Mouse (Mus musculus): ENCODE data around the gene Dnph1. TPM values are rescaled to one million over a fixed set of nuclear protein-coding genes. Genes with fewer than 3 reads are reported as not detected.
"Not testable (repeated sequence)": the region's sequence is repeated elsewhere in the genome, so short reads cannot be mapped to it uniquely, and the experiment has no call there.

The Dnph1 gene
- 1 to 10 TPM; 4.9 to 7.1 TPM for total RNA-seq (2021)

- DNase-seq, result peak; percentile 79
These were observed at the start of gene Dnph1 for GRCm38 (mm10) chr17:46496623-46497434. Dnph1 (plus strand) TSS chr17:46496711.

- DNase-seq, result no peak
These were observed 43.8 kb upstream of the Dnph1 start for GRCm38 (mm10) chr17:46452683-46453082.

DNA sequence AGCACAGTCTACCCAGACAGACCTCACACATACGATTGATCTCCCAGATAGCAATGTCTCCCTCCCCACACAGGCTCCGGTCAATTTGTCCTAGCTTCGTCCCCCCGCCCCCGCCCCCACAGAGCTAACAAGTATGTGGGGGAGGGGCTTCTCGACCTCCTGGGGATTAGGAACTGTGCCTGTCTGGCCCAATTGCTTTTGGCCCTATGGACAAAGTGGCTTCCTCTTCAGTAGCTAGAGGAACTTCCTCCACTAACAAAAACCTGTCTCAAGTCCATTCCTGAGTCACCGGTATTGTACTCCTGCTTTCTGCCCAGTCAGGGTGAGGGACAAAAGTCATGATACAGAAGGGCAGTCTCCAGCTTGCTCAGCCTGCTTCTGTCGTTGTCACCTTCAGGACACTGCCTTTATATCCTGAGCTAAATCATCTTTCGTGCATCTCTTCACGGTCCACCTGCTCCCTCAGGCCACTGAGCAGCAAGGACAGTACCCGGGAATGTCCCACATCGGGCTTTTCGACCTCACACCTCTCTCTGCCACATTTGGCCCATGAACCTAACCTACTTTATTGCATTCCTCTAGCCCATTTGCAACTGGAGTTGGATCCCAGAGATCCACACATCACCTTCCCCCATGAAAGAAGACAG lies 43.1 kb upstream of the Dnph1 start:
- no peak for DNase-seq

DNA sequence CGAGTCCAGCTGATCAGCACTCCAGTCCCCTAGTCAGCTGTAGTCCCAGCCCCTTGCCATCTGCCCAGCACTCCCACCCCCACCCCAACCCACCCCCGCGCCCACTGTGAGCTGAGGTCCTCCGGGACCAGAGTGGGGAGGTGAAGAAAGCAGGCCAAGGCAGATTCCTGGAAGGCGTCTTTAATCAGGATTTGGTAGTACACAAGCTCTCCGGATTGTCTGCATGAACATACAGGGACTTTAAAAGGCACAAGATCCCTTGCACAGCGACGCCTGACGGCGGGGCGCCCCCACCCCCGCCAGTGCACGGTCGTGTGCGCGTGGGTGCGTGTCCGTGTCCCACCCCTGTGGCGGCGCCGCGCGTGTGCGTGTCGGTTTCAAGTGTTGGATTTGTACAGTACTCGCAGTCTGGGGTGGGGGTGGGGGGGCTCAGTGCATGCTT lies 42.5 kb upstream of the Dnph1 start:
- no peak for DNase-seq

- DNase-seq, result no peak
These were observed 42.0 kb upstream of the Dnph1 start for GRCm38 (mm10) chr17:46454539-46454938.

GRCm38 (mm10) chr17:46455110-46455691 lies 41.3 kb upstream of the Dnph1 start:
- DNase-seq, result no peak

DNA sequence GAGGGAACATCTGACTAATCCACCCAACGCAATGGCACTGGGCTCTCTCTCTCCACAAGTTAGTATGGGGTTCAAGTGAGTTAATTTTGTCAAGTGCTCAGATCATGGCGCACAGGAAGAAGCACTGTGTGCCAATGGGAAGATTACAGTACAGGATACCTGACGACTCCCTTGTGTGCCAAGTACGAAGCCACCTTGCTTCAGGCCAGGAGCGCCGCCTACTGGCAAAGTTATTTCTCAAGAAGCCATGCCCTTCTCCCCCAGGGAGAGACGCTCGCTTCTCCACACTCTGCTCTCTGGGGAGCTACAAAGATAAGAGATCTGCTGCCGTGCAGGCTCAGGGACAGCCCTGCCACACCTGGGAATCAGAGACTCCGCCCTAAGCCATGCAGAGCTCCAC lies 38.7 kb upstream of the Dnph1 start:
- peak in 1 of 2 experiments; percentile 34 for DNase-seq

DNA sequence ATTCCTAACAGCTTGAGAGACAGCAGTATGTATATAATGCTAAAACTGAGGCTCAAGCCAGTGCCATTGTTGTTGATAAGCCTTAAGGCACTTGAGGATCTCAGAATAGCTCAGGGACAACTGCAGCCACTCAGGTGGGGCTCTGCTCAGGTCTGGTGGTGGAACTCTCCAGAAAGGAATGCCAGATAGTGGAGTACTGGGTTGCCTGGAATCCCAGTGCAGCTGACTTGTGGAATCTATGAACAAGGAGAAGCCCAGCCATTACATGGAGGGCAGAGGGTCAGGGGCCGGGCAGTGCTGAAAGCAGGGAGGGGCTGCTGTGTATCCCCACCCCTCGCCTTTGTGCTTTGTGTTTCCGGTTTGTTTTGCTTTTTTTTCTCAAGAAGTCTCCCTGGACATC lies 38.1 kb upstream of the Dnph1 start:
- DNase-seq, result no peak

DNA sequence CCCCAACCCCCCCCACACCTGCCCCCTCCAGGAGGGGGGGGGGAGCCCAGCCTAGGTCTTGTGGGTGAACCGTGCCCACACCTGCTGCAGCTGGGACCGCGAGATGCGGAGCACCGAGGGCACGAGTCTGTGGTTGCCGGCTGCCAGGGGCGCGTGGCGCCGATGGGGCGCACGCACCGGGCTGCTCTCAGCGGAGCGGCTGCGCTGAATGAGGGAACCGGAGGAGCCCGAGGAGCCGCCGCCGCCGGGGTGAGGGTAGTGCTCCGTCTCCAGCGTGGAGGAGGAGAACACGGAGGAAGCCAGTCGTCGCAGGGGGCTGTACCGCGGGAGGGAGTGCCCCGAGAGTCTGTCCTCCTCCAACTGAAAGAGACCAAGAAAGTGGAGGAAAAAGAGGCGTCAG lies 35.8 kb upstream of the Dnph1 start:
- no peak for DNase-seq

- DNase-seq, result no peak
These were observed 35.2 kb upstream of the Dnph1 start for GRCm38 (mm10) chr17:46461347-46461746.

GRCm38 (mm10) chr17:46462226-46462625 lies 34.3 kb upstream of the Dnph1 start:
- no peak for DNase-seq

GRCm38 (mm10) chr17:46467830-46468229 lies 28.7 kb upstream of the Dnph1 start:
- DNase-seq, result peak in 1 of 2 experiments; percentile 28

GRCm38 (mm10) chr17:46476601-46477000 lies 19.9 kb upstream of the Dnph1 start:
- no peak for DNase-seq

- DNase-seq, result no peak
These were observed 19.2 kb upstream of the Dnph1 start for GRCm38 (mm10) chr17:46477286-46477685.

GRCm38 (mm10) chr17:46483561-46484001 lies 12.9 kb upstream of the Dnph1 start:
- peak; percentile 46 to 60 for DNase-seq

DNA sequence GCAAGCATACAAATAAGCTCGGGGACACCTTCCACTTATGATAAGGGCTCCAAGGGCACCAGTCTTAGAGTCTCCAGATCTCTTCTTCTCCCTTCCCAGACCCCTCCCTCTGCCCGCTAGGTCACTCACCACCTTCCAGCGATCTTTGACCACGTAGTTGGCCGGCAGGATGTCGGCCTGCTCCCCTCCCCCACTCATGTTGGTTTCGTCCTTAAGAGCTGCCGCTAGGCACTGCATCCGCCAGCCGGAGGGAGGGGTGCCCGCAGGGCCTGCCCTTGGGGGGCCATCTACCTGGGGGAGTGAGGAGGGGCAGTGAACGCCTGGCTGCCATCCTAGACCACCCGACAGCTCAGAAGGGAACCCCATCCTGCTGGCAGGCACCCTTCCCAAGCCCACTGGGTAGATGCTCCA lies 12.5 kb upstream of the Dnph1 start:
- peak in 1 of 2 experiments; percentile 25 for DNase-seq

- no peak for DNase-seq
These were observed 12.0 kb upstream of the Dnph1 start for GRCm38 (mm10) chr17:46484461-46484875.

- no peak for DNase-seq
These were observed 9.5 kb upstream of the Dnph1 start for GRCm38 (mm10) chr17:46486995-46487394.

GRCm38 (mm10) chr17:46487431-46487830 lies 9.1 kb upstream of the Dnph1 start, which contains the start of gene Ttbk1:
Ttbk1 (minus strand) TSS chr17:46487675.
- peak; percentile 56 to 59 for DNase-seq

DNA sequence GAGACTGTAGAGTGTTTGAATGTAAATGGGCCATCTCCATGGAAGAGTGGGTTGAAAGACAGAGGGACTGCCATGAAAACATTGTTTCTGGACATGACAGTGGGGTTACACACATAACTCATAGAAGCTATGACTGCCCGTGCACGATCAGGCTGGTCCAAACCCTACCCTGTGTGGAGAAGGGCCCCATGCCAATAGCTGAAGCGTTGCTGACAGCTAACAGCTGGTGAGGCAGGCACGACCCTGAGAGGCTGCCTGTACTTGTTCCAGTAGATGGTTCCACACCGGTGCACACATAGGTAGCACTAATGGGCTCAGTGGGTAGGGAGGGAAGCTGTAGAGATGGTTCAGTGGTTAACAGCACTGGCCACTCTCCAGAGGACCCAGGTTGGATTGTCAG lies 1.0 kb upstream of the Dnph1 start:
- DNase-seq, result no peak

DNA sequence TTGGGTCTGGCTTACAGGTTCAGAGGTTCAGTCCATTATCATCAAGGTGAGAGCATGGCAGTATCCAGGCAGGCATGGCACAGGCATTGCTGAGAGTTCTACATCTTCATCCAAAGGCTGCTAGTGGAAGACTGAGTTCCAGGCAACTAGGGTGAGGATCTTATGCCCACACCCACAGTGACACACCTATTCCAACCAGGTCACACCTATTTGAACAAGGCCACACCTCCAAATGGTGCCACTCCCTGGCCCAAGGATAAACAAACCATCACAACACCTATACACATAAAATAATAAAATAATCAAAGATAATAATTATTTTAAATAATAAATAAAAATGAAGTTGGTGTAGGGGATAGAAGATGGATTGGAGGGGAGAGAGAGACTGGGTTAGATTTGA lies 430 bp upstream of the Dnph1 start:
- DNase-seq, result not testable (repeated sequence)

GRCm38 (mm10) chr17:46497956-46498355 lies 1.4 kb downstream of the Dnph1 start:
- DNase-seq, result no peak

- DNase-seq, result no peak
These were observed 6.3 kb downstream of the Dnph1 start for GRCm38 (mm10) chr17:46502775-46503174.

Measured in layer of hippocampus, postnatal 36 days (tissue).